Mouse (Mus musculus) CD4-positive, CD25-positive, alpha-beta regulatory T cell, adult 2 months (primary cell): Measurements from ENCODE around the gene Wrap53.
A peak's percentile ranks its signal among the peaks of the same experiment; 100 is the strongest.
"Not testable (repeated sequence)": the region's sequence is repeated elsewhere in the genome, so short reads cannot be mapped to it uniquely, and the experiment has no call there.

Experiments
- DNase-seq: peaks from one replicate; pipeline ENCODE4 v3.0.0-alpha.2; 2012; ENCODE audit warnings: low read depth, low spot score

The Wrap53 gene

GRCm38 (mm10) chr11:69580091-69580514 lies at the start of gene Wrap53, which contains the start of gene Trp53:
Gene Wrap53, minus strand, starts transcription at chr11:69580255.
Gene Trp53, plus strand, starts transcription at chr11:69580359.
- peak; percentile 95 for DNase-seq

DNA sequence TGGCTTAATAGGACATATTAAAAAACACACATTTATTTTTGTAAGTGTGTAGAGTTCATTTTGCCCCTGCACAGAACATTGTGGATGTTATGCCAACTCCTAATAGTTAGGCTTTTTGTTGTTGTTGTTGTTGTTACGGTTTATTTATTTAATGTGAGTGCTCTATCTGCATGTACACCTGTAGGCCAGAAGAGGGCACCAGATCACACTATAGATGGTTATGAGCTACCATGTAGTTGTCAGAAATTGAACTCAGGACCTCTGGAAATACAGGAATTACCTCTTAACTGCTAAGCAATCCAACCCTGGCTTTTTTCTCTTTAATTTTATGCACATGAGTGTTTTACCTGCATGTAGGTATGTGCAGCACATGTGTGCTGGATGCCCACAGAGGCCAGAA lies 49.7 kb upstream of the Wrap53 start:
- DNase-seq = peak; percentile 81

GRCm38 (mm10) chr11:69628286-69628685 lies 48.2 kb upstream of the Wrap53 start:
- peak; percentile 87 for DNase-seq

- not testable (repeated sequence) for DNase-seq
Measured at GRCm38 (mm10) chr11:69624339-69624738, 44.3 kb upstream of the Wrap53 start.

GRCm38 (mm10) chr11:69623006-69623405 lies 43.0 kb upstream of the Wrap53 start:
- DNase-seq = no peak

DNA sequence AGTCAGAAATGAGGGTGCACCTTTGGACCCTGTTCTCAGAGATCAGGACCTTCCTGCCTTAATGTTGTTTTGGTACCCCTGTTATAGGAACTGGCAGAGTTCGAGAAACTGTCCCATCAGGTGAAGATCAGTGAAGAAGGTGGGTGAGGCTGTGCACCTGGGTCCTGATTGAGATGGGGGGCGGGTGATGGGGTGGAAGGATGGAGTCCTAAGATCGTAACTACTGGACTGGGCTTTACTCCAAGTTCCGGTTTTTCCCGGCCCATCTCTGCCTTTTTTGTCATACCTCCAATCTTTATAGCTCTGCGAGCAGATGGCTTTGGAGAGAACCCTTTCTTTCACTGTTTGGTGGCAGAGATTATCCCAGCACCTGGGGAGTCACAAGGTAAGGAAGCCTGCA lies 42.4 kb upstream of the Wrap53 start:
- DNase-seq = no peak

- DNase-seq = no peak
Measured at GRCm38 (mm10) chr11:69621571-69622268, 41.7 kb upstream of the Wrap53 start, which contains the start of gene Sat2. Gene Sat2, plus strand, starts transcription at chr11:69622024.

- no peak for DNase-seq
Measured at GRCm38 (mm10) chr11:69620394-69621081, 40.5 kb upstream of the Wrap53 start.

GRCm38 (mm10) chr11:69617805-69618204 lies 37.8 kb upstream of the Wrap53 start, which contains the start of gene Shbg:
Gene Shbg, minus strand, starts transcription at chr11:69617905.
- no peak for DNase-seq

DNA sequence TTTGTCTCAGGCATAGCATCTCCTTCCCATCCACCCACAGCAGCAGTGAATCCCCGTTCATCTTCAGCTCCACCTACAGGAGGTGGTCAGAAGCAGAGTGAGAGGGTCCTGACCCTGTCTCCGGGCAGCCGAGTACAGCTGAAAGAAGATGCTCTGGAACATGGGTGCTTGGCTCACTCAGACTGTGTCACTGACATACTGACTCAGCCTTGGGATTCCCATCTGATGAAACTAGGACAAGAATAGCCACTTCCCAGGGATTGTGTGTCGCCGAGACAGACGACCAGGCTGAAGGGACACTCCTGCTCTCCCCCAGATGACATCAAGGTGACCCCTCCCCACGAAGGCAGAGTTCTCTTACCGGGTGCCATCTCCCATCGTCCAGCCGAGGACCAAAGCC lies 36.7 kb upstream of the Wrap53 start:
- no peak for DNase-seq

DNA sequence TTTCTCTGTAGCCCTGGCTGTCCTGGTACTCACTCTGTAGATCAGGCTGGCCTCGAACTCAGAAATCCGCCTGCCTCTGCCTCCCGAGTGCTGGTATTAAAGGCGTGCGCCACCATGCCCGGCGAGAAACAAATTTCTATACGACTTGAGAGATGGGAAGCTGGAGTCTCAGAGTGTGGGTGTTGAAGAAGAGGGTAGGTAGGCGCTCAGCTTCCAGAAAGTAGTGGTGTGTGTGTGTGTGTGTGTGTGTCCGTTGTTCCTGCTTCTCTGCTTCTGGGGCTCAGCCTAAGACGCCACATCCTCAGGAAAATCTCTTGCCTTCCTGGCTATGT lies 34.2 kb upstream of the Wrap53 start:
- not testable (repeated sequence) for DNase-seq

DNA sequence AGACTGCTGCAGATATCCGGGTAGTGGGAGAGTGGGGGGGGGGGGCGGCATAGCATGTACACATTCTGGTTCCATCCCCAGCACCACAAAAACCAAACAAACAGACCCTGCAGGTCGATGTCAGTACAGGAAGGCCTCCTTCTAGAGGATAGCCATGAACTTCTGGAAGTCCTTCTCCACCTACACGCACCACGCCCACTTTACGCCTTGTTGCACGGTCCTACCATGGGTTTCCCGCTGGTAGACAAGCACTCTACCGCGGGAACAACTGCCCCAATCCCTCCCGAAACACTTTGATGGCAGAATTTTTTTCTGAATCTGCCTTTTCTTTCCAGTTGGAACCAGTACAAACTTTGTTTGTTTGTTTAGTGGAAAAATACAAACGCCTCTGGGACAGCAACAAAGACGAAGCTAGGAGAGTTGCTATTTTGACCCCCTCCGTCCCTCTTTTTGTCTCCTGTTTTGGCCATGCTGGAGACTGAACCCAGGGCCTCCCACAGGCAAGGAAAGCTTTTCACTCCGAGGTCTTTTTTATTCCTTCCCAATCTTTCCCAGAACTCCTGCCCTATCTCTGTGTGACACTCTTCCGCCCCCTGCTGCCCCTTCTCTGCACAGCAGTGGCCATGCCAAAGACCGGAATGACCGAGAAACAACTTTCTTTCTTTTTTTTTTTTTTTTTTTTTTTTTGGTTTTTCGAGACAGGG lies 33.6 kb upstream of the Wrap53 start:
- DNase-seq = peak; percentile 62

GRCm38 (mm10) chr11:69610899-69611298 lies 30.8 kb upstream of the Wrap53 start:
- no peak for DNase-seq

GRCm38 (mm10) chr11:69609416-69609815 lies 29.4 kb upstream of the Wrap53 start:
- DNase-seq = no peak

GRCm38 (mm10) chr11:69608525-69608924 lies 28.5 kb upstream of the Wrap53 start:
- no peak for DNase-seq

GRCm38 (mm10) chr11:69606832-69607231 lies 26.8 kb upstream of the Wrap53 start:
- DNase-seq = no peak

GRCm38 (mm10) chr11:69606491-69606795 lies 26.4 kb upstream of the Wrap53 start:
- DNase-seq = no peak

DNA sequence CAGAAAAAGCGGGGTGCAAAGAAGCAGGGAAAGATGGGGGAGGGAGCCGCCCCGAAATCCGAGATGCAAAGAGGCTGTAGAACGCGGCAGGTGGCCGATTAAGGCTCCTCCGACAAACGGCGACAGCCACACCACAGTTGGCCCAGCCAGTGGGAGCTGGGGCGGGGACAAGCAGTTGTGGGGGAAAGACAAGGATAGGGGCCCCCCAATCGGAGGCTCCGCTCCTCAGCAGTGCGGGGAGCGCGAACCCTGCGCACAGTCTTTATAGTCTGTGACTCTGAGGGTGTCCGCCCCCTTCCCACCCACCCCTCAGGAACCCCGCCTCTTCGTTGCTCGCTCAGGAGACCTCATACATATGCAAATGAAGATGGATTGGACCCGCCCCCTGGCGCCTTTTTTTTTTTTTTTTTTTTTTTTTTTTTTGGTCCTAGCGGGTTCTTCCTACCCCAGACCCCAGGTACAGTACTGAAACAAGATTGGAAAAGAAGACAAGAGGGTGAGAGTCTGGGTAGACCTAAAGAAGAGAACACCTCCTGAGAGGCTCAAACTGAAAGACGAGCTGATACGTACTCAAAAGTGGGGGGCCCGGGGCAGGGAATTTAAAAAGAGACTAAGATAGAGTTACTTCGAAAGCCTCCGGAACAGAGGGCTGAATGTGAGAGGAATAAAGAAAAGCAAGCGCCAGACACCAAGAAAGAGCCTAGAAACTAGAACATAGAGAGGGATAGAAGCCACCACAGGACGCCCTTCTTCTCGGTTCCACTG lies 25.9 kb upstream of the Wrap53 start, which contains the start of gene Atp1b2:
TSS of gene Atp1b2 (minus strand) at position 217 of the 765 bp plus-strand sequence.
- DNase-seq = peak; percentile 79

- peak; percentile 27 for DNase-seq
Measured at GRCm38 (mm10) chr11:69604795-69605664, 25.0 kb upstream of the Wrap53 start.

DNA sequence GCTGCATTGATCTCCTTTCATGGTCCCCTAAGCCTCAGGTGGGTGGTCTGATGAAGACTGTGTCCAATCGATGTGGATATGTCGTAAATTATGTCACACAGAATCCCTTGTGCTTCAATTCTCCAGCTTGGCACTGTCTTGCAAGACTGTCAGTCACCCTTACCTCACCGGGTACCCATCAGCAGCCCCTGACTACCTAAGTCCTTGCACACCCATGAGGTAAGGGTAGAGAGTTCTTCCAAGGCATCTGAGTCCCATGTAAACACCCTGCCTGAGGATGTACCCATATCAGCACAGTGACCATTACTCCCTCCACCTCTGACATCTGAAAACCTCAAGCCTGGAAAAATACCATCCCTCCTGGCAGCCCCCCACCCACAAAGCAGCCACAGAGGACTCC lies 24.3 kb upstream of the Wrap53 start:
- DNase-seq = no peak

DNA sequence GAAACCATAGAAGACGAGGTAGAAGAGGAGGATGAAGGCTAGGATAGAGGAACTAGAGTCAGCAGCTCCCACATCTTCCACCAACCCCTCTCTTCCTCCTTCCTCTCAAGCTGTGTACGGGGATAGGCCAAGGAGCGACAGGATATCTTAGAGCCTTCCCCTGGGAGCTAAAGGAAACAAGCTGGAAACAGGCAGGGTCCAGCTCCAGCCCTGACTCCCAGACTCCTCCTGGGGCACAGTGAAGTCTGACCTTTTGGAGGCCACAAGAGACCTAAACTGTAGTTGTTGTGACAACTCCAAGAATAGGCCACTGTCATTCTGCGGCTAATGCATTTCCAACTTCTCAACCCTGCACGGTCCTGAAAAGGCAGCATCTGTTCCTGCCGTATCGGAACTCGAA lies 23.5 kb upstream of the Wrap53 start:
- no peak for DNase-seq
